Mouse (Mus musculus) cerebellum, adult 2 months (tissue): ENCODE measurements at regions not wholly inside any gene's neighbourhood (a gene's known extent, or its start where the extent isn't known, plus 50 kb on each side); places are given as distances from the start of the nearest gene placed in this dataset.

Experiments
- CTCF ChIP-seq: fragments of 200-500 bp; IDR thresholded peaks from 2 replicates; pipeline ENCODE4 v1.5.1; 2011; ENCODE audit warnings: low read depth, mild to moderate bottlenecking, control low read depth, low read length, moderate library complexity, borderline replicate concordance; ENCODE audit not compliant: insufficient read depth
- POLR2A ChIP-seq: fragments of 200-500 bp; IDR thresholded peaks from 2 replicates; pipeline ENCODE4 v1.6.1; 2011; ENCODE audit warnings: low read length, control low read depth, borderline replicate concordance; ENCODE audit not compliant: insufficient read depth

DNA sequence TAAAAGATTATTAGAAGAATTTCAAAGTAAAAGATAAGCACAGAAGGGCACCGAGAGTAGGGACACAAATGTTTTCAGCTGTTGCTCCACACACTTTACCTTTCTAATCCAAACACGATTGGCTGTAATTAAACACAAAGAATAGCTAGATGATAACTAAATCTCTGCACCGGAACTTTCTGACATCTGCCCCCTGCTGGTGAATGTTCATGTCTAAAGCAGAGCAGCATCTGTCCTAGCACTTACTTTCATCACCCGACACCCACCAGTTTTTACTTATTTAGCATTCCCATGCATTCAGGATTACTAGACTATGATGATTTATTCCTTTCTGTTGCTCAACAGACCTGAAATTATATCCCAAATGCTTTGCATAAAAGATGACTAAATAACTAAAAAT lies 425.7 kb downstream of the Gm11232 start:
- TF ChIP-seq POLR2A (no peak), CTCF (no peak)
